In genomic region chr8:104592566-104592965, GRCm38 (mm10) we compare ENCODE assay signal across 10 mouse cellular contexts. TPM values are rescaled to one million over a fixed set of nuclear protein-coding genes. Genes with fewer than 3 reads are reported as not detected.
DNase-seq lines count a peak whose midpoint lies in the region; ATAC-seq and TF ChIP-seq lines count a peak whose summit lies in the region.
"Had no signal": no experiment of that assay in that cellular context is flagged by ENCODE, and none has a peak within 500 bp of the region (broad histone marks: within the 10 kb centered on the region; RNA-seq: fewer than 3 reads in every experiment).

No protein-coding gene starts in this region.

- 0 out of 2 replicates have a peak overlapping the region, but pooled peaks have one; percentile 14 for H3K9ac ChIP-seq in heart, adult 2 months (ENCODE audit: low read depth, low read length)
- no peak overlapping the region for H3K9ac ChIP-seq in hindbrain, embryonic 16.5 days (ENCODE audit: low read depth, low read length)

- no peak for ATAC-seq in G1E (ENCODE audit: extremely low read depth, insufficient number of reproducible peaks, low FRiP score, poor library complexity, severe bottlenecking)
- ATAC-seq in hindbrain, embryonic 16.5 days: no peak

- H3K79me2 ChIP-seq in heart, adult 2 months (replicated peaks; ENCODE audit: control insufficient read depth, insufficient read depth, low read length): peaks cover 3% of the 10 kb centered on the region

- 68% methylated on average over 6 of the region's 6 CpGs for WGBS in heart, adult 2 months
- WGBS in hindbrain, embryonic 16.5 days: 76% methylated on average over 6 of the region's 6 CpGs
- 81% methylated on average over 6 of the region's 6 CpGs for WGBS in midbrain, embryonic 10.5 days

- no peak for TF ChIP-seq EP300 in heart, adult 2 months (IDR thresholded peaks at IDR 0.05; ENCODE audit: insufficient read depth, low read depth, low read length)

- H3K4me2 ChIP-seq in hindbrain, embryonic 16.5 days (ENCODE audit: low read length): peak overlapping the region; percentile 83

- no peak for TF ChIP-seq CTCF in heart, adult 2 months (IDR thresholded peaks at IDR 0.05)
- no peak for TF ChIP-seq CTCF in G1E (IDR thresholded peaks at IDR 0.05; ENCODE audit: low read depth, low read length)

- intact Hi-C loops in heart, adult 2 months (cut with DNase I): no loop called here

- no peaks in the 10 kb centered on the region for H3K27me3 ChIP-seq in heart, adult 2 months (ENCODE audit: control insufficient read depth, insufficient read depth, low read length)
- no peaks in the 10 kb centered on the region for H3K27me3 ChIP-seq in G1E (ENCODE audit: insufficient read depth, low read length)
- H3K27me3 ChIP-seq in hindbrain, embryonic 16.5 days (replicated peaks; ENCODE audit: control insufficient read depth, insufficient read depth, low read length): no peaks in the 10 kb centered on the region
- H3K27me3 ChIP-seq in midbrain, embryonic 10.5 days (ENCODE audit: low read depth, poor library complexity, severe bottlenecking): no peaks in the 10 kb centered on the region

- no peak overlapping the region; the same call in 1 of the 2 replicates for H3K4me3 ChIP-seq in heart, adult 2 months
- peak overlapping the region; percentile 84; the same call in 1 of the 2 replicates for H3K4me3 ChIP-seq in G1E (ENCODE audit: low read depth, low read length)
- no peak overlapping the region for H3K4me3 ChIP-seq in hindbrain, embryonic 16.5 days (ENCODE audit: low read length)
- peak overlapping the region; percentile 85 for H3K4me3 ChIP-seq in midbrain, embryonic 10.5 days

- no peak for TF ChIP-seq POLR2A in heart, adult 2 months (IDR thresholded peaks at IDR 0.05; ENCODE audit: insufficient read depth, low read depth, low read length)

- H3K36me3 ChIP-seq in heart, adult 2 months (ENCODE audit: control insufficient read depth, insufficient read depth, low read length): no peaks in the 10 kb centered on the region; the same call in 1 of the 2 replicates
- H3K36me3 ChIP-seq in G1E (replicated peaks): peaks cover 48% of the 10 kb centered on the region
- peaks cover 10% of the 10 kb centered on the region for H3K36me3 ChIP-seq in hindbrain, embryonic 16.5 days (ENCODE audit: control insufficient read depth, insufficient read depth, low read length)
- peaks cover 39% of the 10 kb centered on the region for H3K36me3 ChIP-seq in midbrain, embryonic 10.5 days

- DNase-seq in heart, adult 2 months: no peak
- no peak for DNase-seq in heart, adult 8-10 months (ENCODE audit: low spot score)
- no peak for DNase-seq in G1E (ENCODE audit: low spot score)
- no peak for DNase-seq in midbrain, embryonic 10.5 days (ENCODE audit: low spot score)
- no peak for DNase-seq in gastrocnemius, postnatal 4 days (ENCODE audit: low spot score in 2 of 2)
- no peak for DNase-seq in retina, embryonic 14.5 days (ENCODE audit: low spot score)
- DNase-seq in frontal cortex, postnatal 14 days (ENCODE audit: low spot score in 2 of 2): no peak
- DNase-seq: adrenal gland, adult 8-10 months had no signal

- no peaks in the 10 kb centered on the region for H3K9me3 ChIP-seq in G1E (replicated peaks)
- H3K9me3 ChIP-seq in hindbrain, embryonic 16.5 days (ENCODE audit: control insufficient read depth, low read length): no peaks in the 10 kb centered on the region
- no peaks in the 10 kb centered on the region for H3K9me3 ChIP-seq in midbrain, embryonic 10.5 days (replicated peaks)

- no peak overlapping the region; the same call in 1 of the 2 replicates for H3K27ac ChIP-seq in heart, adult 2 months
- no peak overlapping the region for H3K27ac ChIP-seq in hindbrain, embryonic 16.5 days (ENCODE audit: low read depth, low read length)
- no peak overlapping the region for H3K27ac ChIP-seq in midbrain, embryonic 10.5 days (replicated peaks)

- H3K4me1 ChIP-seq in heart, adult 2 months (ENCODE audit: control insufficient read depth, insufficient read depth, low read length): peaks cover 2% of the 10 kb centered on the region
- H3K4me1 ChIP-seq in G1E (ENCODE audit: insufficient read depth, low read depth, low read length): peaks cover 67% of the 10 kb centered on the region
- H3K4me1 ChIP-seq in hindbrain, embryonic 16.5 days (ENCODE audit: control insufficient read depth, insufficient read depth, low read depth, low read length): peaks cover 6% of the 10 kb centered on the region
- H3K4me1 ChIP-seq in midbrain, embryonic 10.5 days: peaks cover 21% of the 10 kb centered on the region

RNA-seq across cellular contexts. Expression of gene Pdp2, which starts 1.3 kb away (rescaled TPM):
- 10 to 100 TPM; 18.4 to 35.8 TPM for total RNA-seq in heart, adult 2 months (2021)
- 10.0 and 18.8 TPM in 2 replicates for polyA plus RNA-seq in heart, adult 2 months (2012; rRNA removed)
- 10 to 100 TPM; 24.1 to 44.1 (median 34.9) TPM for total RNA-seq in heart, adult 8-10 months (2022)
- 14.2 and 17.7 TPM in 2 replicates for total RNA-seq in G1E (2014; fragmentation: Nextera tagmentation)
- 20.4 and 22.8 TPM in 2 replicates for total RNA-seq in G1E (2017)
- 3.1 and 4.4 TPM in 2 replicates for polyA plus RNA-seq in G1E (2012)
- polyA plus RNA-seq in hindbrain, embryonic 16.5 days (2015; fragmentation: Nextera tagmentation; extraction: Ambion mirVana): 20.1 and 20.5 TPM in 2 replicates
- polyA plus RNA-seq in midbrain, embryonic 10.5 days (2016; fragmentation: Nextera tagmentation; extraction: Ambion mirVana): 14.3 and 16.5 TPM in 2 replicates
- total RNA-seq in gastrocnemius, postnatal 4 days (2021): 1 to 10 TPM; 5.9 to 6.9 TPM

RNA-seq across cellular contexts. Expression of gene Cdh16, which starts 31.6 kb away (rescaled TPM):
- 1 to 10 TPM; 3.3 to 4.3 TPM for total RNA-seq in heart, adult 2 months (2021)
- polyA plus RNA-seq in heart, adult 2 months (2012; rRNA removed): 7.1 and 11.0 TPM in 2 replicates
- total RNA-seq in heart, adult 8-10 months (2022): 1 to 10 TPM; 3.7 to 8.2 (median 6.5) TPM
- total RNA-seq in G1E (2014; fragmentation: Nextera tagmentation) (not detected in 2 replicates), G1E (2017) (0.17 and 0.22 TPM in 2 replicates)
- not detected in 2 replicates for polyA plus RNA-seq in G1E (2012)
- 0.21 TPM in 1 of 2 replicates, not detected in the other for polyA plus RNA-seq in hindbrain, embryonic 16.5 days (2015; fragmentation: Nextera tagmentation; extraction: Ambion mirVana)
- not detected in 2 replicates for polyA plus RNA-seq in midbrain, embryonic 10.5 days (2016; fragmentation: Nextera tagmentation; extraction: Ambion mirVana)
- total RNA-seq in gastrocnemius, postnatal 4 days (2021): 1 to 10 TPM; 1.9 to 2.4 TPM
- polyA plus RNA-seq: cortical plate, adult 2 months had no signal

RNA-seq across cellular contexts. Expression of gene Rrad, which starts 38.6 kb away (rescaled TPM):
- total RNA-seq in heart, adult 2 months (2021): 100 to 1,000 TPM; 123 to 414 TPM
- polyA plus RNA-seq in heart, adult 2 months (2012; rRNA removed): 205 and 316 TPM in 2 replicates
- 100 to 1,000 TPM; 215 to 381 (median 317) TPM for total RNA-seq in heart, adult 8-10 months (2022)
- total RNA-seq in G1E (2014; fragmentation: Nextera tagmentation) (4.4 and 6.8 TPM in 2 replicates), G1E (2017) (4.9 and 5.3 TPM in 2 replicates)
- polyA plus RNA-seq in G1E (2012): 7.2 and 7.9 TPM in 2 replicates
- 3.0 and 4.8 TPM in 2 replicates for polyA plus RNA-seq in hindbrain, embryonic 16.5 days (2015; fragmentation: Nextera tagmentation; extraction: Ambion mirVana)
- polyA plus RNA-seq in midbrain, embryonic 10.5 days (2016; fragmentation: Nextera tagmentation; extraction: Ambion mirVana): 1.3 and 2.0 TPM in 2 replicates
- 10 to 100 TPM; 93.9 to 98.3 TPM for total RNA-seq in gastrocnemius, postnatal 4 days (2021)

RNA-seq across cellular contexts. Expression of gene Ciao2b, which starts 49.2 kb away (rescaled TPM):
- total RNA-seq in heart, adult 2 months (2021): 10 to 100 TPM; 63.9 to 66.9 TPM
- 51.6 and 58.1 TPM in 2 replicates for polyA plus RNA-seq in heart, adult 2 months (2012; rRNA removed)
- 10 to 100 TPM; 65.5 to 84.7 (median 73.7) TPM for total RNA-seq in heart, adult 8-10 months (2022)
- total RNA-seq in G1E (2014; fragmentation: Nextera tagmentation): 20.3 and 20.9 TPM in 2 replicates
- 44.4 and 54.3 TPM in 2 replicates for total RNA-seq in G1E (2017)
- 75.3 and 78.3 TPM in 2 replicates for polyA plus RNA-seq in G1E (2012)
- polyA plus RNA-seq in hindbrain, embryonic 16.5 days (2015; fragmentation: Nextera tagmentation; extraction: Ambion mirVana): 124 and 136 TPM in 2 replicates
- polyA plus RNA-seq in midbrain, embryonic 10.5 days (2016; fragmentation: Nextera tagmentation; extraction: Ambion mirVana): 107 and 110 TPM in 2 replicates
- 10 to 100 TPM; 51.6 to 58.9 TPM for total RNA-seq in gastrocnemius, postnatal 4 days (2021)

RNA-seq across cellular contexts. Expression of gene Car7, which starts 58.1 kb away (rescaled TPM):
- 1 to 10 TPM; 2.0 to 2.9 TPM for total RNA-seq in heart, adult 2 months (2021)
- 9.3 and 11.2 TPM in 2 replicates for polyA plus RNA-seq in heart, adult 2 months (2012; rRNA removed)
- total RNA-seq in heart, adult 8-10 months (2022): 1 to 10 TPM; 2.6 to 4.4 (median 3.2) TPM
- total RNA-seq in G1E (2014; fragmentation: Nextera tagmentation) (3.4 and 3.8 TPM in 2 replicates), G1E (2017) (0.76 and 0.99 TPM in 2 replicates)
- 0.29 and 0.43 TPM in 2 replicates for polyA plus RNA-seq in G1E (2012)
- polyA plus RNA-seq in hindbrain, embryonic 16.5 days (2015; fragmentation: Nextera tagmentation; extraction: Ambion mirVana): 3.5 and 4.9 TPM in 2 replicates
- polyA plus RNA-seq in midbrain, embryonic 10.5 days (2016; fragmentation: Nextera tagmentation; extraction: Ambion mirVana): 0.86 and 1.2 TPM in 2 replicates
- total RNA-seq in gastrocnemius, postnatal 4 days (2021): under 1 TPM; 0.64 to 0.80 TPM

Comparison
In these comparisons a context has a peak if more than half of its experiments do, and no peak if none do; other contexts are left out.
1. H3K4me3 ChIP-seq: peak in G1E (single experiment) and midbrain, embryonic 10.5 days (single experiment); none in heart, adult 2 months (single experiment) and hindbrain, embryonic 16.5 days (single experiment).
2. RNA of gene Rrad, which starts 38.6 kb away (total RNA-seq): 123 to 414 TPM in heart, adult 2 months, 215 to 381 TPM in heart, adult 8-10 months and 93.9 to 98.3 TPM in gastrocnemius, postnatal 4 days; 4.4 to 6.8 TPM in G1E; every median in the first group is over 10 times any median in the second.